Mouse (Mus musculus): ENCODE results near the gene Arntl. TPM values are rescaled to one million over a fixed set of nuclear protein-coding genes. Genes with fewer than 3 reads are reported as not detected.

Arntl gene
- polyA plus RNA-seq, 1 experiment from 2014 or later = 8.6 TPM

- H3K4me2 ChIP-seq (ENCODE audit: low read depth, low read length) = no peak overlapping the region
- no peak overlapping the region for H3K9ac ChIP-seq (ENCODE audit: low read depth, low read length)
- no peaks in the 10 kb centered on the region for H3K9me3 ChIP-seq (ENCODE audit: control insufficient read depth, low read length)
- 86% methylated on average over 6 of the region's 6 CpGs for WGBS
- H3K4me3 ChIP-seq (ENCODE audit: low read length) = no peak overlapping the region
- no peak for ATAC-seq
- H3K27me3 ChIP-seq (replicated peaks; ENCODE audit: control insufficient read depth, insufficient read depth, low read length) = no peaks in the 10 kb centered on the region
- H3K4me1 ChIP-seq (ENCODE audit: control insufficient read depth, insufficient read depth, low read length) = peaks cover 7% of the 10 kb centered on the region
- H3K27ac ChIP-seq (ENCODE audit: low read length) = no peak overlapping the region
- no peaks in the 10 kb centered on the region for H3K36me3 ChIP-seq (ENCODE audit: control insufficient read depth, insufficient read depth, low read length)
Observed at GRCm38 (mm10) chr7:113294598-113294997, 87.3 kb downstream of the Arntl start.

- H3K27ac ChIP-seq (ENCODE audit: low read length) = no peak overlapping the region
- no peak overlapping the region for H3K4me3 ChIP-seq (ENCODE audit: low read length)
- peaks cover 7% of the 10 kb centered on the region for H3K4me1 ChIP-seq (ENCODE audit: control insufficient read depth, insufficient read depth, low read length)
- H3K27me3 ChIP-seq (replicated peaks; ENCODE audit: control insufficient read depth, insufficient read depth, low read length) = no peaks in the 10 kb centered on the region
- no peaks in the 10 kb centered on the region for H3K36me3 ChIP-seq (ENCODE audit: control insufficient read depth, insufficient read depth, low read length)
- peak overlapping the region; percentile 12; the same call in 1 of the 2 replicates for H3K4me2 ChIP-seq (ENCODE audit: low read depth, low read length)
- 33% methylated on average over 17 of the region's 17 CpGs for WGBS
- H3K9me3 ChIP-seq (ENCODE audit: control insufficient read depth, low read length) = no peaks in the 10 kb centered on the region
- H3K9ac ChIP-seq (ENCODE audit: low read depth, low read length) = no peak overlapping the region
- peak; percentile 56 for ATAC-seq
Observed at GRCm38 (mm10) chr7:113295077-113295890, 88.0 kb downstream of the Arntl start.

- no peaks in the 10 kb centered on the region for H3K27me3 ChIP-seq (replicated peaks; ENCODE audit: control insufficient read depth, insufficient read depth, low read length)
- no peak for ATAC-seq
- 81% methylated on average over 4 of the region's 4 CpGs for WGBS
- no peaks in the 10 kb centered on the region for H3K36me3 ChIP-seq (ENCODE audit: control insufficient read depth, insufficient read depth, low read length)
- no peak overlapping the region for H3K4me3 ChIP-seq (ENCODE audit: low read length)
- H3K4me1 ChIP-seq (ENCODE audit: control insufficient read depth, insufficient read depth, low read length) = peaks cover 7% of the 10 kb centered on the region
- no peak overlapping the region for H3K9ac ChIP-seq (ENCODE audit: low read depth, low read length)
- no peak overlapping the region for H3K27ac ChIP-seq (ENCODE audit: low read length)
- H3K4me2 ChIP-seq (ENCODE audit: low read depth, low read length) = no peak overlapping the region
- no peaks in the 10 kb centered on the region for H3K9me3 ChIP-seq (ENCODE audit: control insufficient read depth, low read length)
Observed at GRCm38 (mm10) chr7:113297813-113298212, 90.5 kb downstream of the Arntl start.

GRCm38 (mm10) chr7:113310136-113310535, 102.9 kb downstream of the Arntl start:
- Histone ChIP-seq H3K4me3 (ENCODE audit: low read length) (no peak overlapping the region), H3K4me2 (ENCODE audit: low read depth, low read length) (no peak overlapping the region), H3K4me1 (ENCODE audit: control insufficient read depth, insufficient read depth, low read length) (no peaks in the 10 kb centered on the region), H3K9me3 (ENCODE audit: control insufficient read depth, low read length) (no peaks in the 10 kb centered on the region), H3K9ac (ENCODE audit: low read depth, low read length) (no peak overlapping the region), H3K27ac (ENCODE audit: low read length) (no peak overlapping the region), H3K27me3 (replicated peaks; ENCODE audit: control insufficient read depth, insufficient read depth, low read length) (no peaks in the 10 kb centered on the region), H3K36me3 (ENCODE audit: control insufficient read depth, insufficient read depth, low read length) (no peaks in the 10 kb centered on the region)
- ATAC-seq = no peak
- WGBS = 76% methylated on average over 3 of the region's 3 CpGs

GRCm38 (mm10) chr7:113311784-113312183, 104.5 kb downstream of the Arntl start:
- Histone ChIP-seq H3K4me1 (ENCODE audit: control insufficient read depth, insufficient read depth, low read length) (no peaks in the 10 kb centered on the region), H3K4me2 (ENCODE audit: low read depth, low read length) (no peak overlapping the region), H3K9ac (ENCODE audit: low read depth, low read length) (no peak overlapping the region), H3K27me3 (replicated peaks; ENCODE audit: control insufficient read depth, insufficient read depth, low read length) (no peaks in the 10 kb centered on the region), H3K4me3 (ENCODE audit: low read length) (no peak overlapping the region), H3K27ac (ENCODE audit: low read length) (no peak overlapping the region), H3K9me3 (ENCODE audit: control insufficient read depth, low read length) (no peaks in the 10 kb centered on the region), H3K36me3 (ENCODE audit: control insufficient read depth, insufficient read depth, low read length) (no peaks in the 10 kb centered on the region)
- no peak for ATAC-seq
- whole genome bisulfite sequencing = 18% methylated on average over 2 of the region's 2 CpGs

GRCm38 (mm10) chr7:113320128-113320527, 112.9 kb downstream of the Arntl start:
- H3K27ac ChIP-seq (ENCODE audit: low read length) = no peak overlapping the region
- no peaks in the 10 kb centered on the region for H3K36me3 ChIP-seq (ENCODE audit: control insufficient read depth, insufficient read depth, low read length)
- ATAC-seq = no peak
- no peak overlapping the region for H3K9ac ChIP-seq (ENCODE audit: low read depth, low read length)
- H3K4me3 ChIP-seq (ENCODE audit: low read length) = no peak overlapping the region
- H3K27me3 ChIP-seq (replicated peaks; ENCODE audit: control insufficient read depth, insufficient read depth, low read length) = no peaks in the 10 kb centered on the region
- no peaks in the 10 kb centered on the region for H3K9me3 ChIP-seq (ENCODE audit: control insufficient read depth, low read length)
- no peak overlapping the region for H3K4me2 ChIP-seq (ENCODE audit: low read depth, low read length)
- no peaks in the 10 kb centered on the region for H3K4me1 ChIP-seq (ENCODE audit: control insufficient read depth, insufficient read depth, low read length)
- 55% methylated on average over 1 of the region's 1 CpGs for WGBS

- Histone ChIP-seq H3K4me1 (ENCODE audit: control insufficient read depth, insufficient read depth, low read length) (no peaks in the 10 kb centered on the region), H3K36me3 (ENCODE audit: control insufficient read depth, insufficient read depth, low read length) (no peaks in the 10 kb centered on the region), H3K4me2 (ENCODE audit: low read depth, low read length) (no peak overlapping the region), H3K9ac (ENCODE audit: low read depth, low read length) (no peak overlapping the region), H3K4me3 (ENCODE audit: low read length) (no peak overlapping the region), H3K9me3 (ENCODE audit: control insufficient read depth, low read length) (no peaks in the 10 kb centered on the region), H3K27me3 (replicated peaks; ENCODE audit: control insufficient read depth, insufficient read depth, low read length) (no peaks in the 10 kb centered on the region), H3K27ac (ENCODE audit: low read length) (no peak overlapping the region)
- ATAC-seq = no peak
Observed at GRCm38 (mm10) chr7:113334036-113334435, 126.8 kb downstream of the Arntl start.

- H3K27me3 ChIP-seq (replicated peaks; ENCODE audit: control insufficient read depth, insufficient read depth, low read length) = no peaks in the 10 kb centered on the region
- H3K4me3 ChIP-seq (ENCODE audit: low read length) = no peak overlapping the region
- no peak overlapping the region for H3K9ac ChIP-seq (ENCODE audit: low read depth, low read length)
- H3K4me1 ChIP-seq (ENCODE audit: control insufficient read depth, insufficient read depth, low read length) = no peaks in the 10 kb centered on the region
- ATAC-seq = no peak
- WGBS = 89% methylated on average over 8 of the region's 8 CpGs
- no peak overlapping the region for H3K4me2 ChIP-seq (ENCODE audit: low read depth, low read length)
- no peak overlapping the region for H3K27ac ChIP-seq (ENCODE audit: low read length)
- H3K9me3 ChIP-seq (ENCODE audit: control insufficient read depth, low read length) = no peaks in the 10 kb centered on the region
- H3K36me3 ChIP-seq (ENCODE audit: control insufficient read depth, insufficient read depth, low read length) = no peaks in the 10 kb centered on the region
Observed at GRCm38 (mm10) chr7:113335250-113335649, 128.0 kb downstream of the Arntl start.

GRCm38 (mm10) chr7:113347271-113347670, 140.0 kb downstream of the Arntl start:
- no peaks in the 10 kb centered on the region for H3K4me1 ChIP-seq (ENCODE audit: control insufficient read depth, insufficient read depth, low read length)
- WGBS = 45% methylated on average over 4 of the region's 4 CpGs
- no peaks in the 10 kb centered on the region for H3K9me3 ChIP-seq (ENCODE audit: control insufficient read depth, low read length)
- no peaks in the 10 kb centered on the region for H3K36me3 ChIP-seq (ENCODE audit: control insufficient read depth, insufficient read depth, low read length)
- H3K4me2 ChIP-seq (ENCODE audit: low read depth, low read length) = no peak overlapping the region
- no peak overlapping the region for H3K4me3 ChIP-seq (ENCODE audit: low read length)
- ATAC-seq = no peak
- H3K27ac ChIP-seq (ENCODE audit: low read length) = no peak overlapping the region
- H3K9ac ChIP-seq (ENCODE audit: low read depth, low read length) = no peak overlapping the region
- H3K27me3 ChIP-seq (replicated peaks; ENCODE audit: control insufficient read depth, insufficient read depth, low read length) = no peaks in the 10 kb centered on the region

- Histone ChIP-seq H3K4me2 (ENCODE audit: low read depth, low read length) (no peak overlapping the region), H3K27ac (ENCODE audit: low read length) (no peak overlapping the region), H3K27me3 (replicated peaks; ENCODE audit: control insufficient read depth, insufficient read depth, low read length) (no peaks in the 10 kb centered on the region), H3K36me3 (ENCODE audit: control insufficient read depth, insufficient read depth, low read length) (no peaks in the 10 kb centered on the region), H3K9me3 (ENCODE audit: control insufficient read depth, low read length) (no peaks in the 10 kb centered on the region), H3K9ac (ENCODE audit: low read depth, low read length) (no peak overlapping the region), H3K4me1 (ENCODE audit: control insufficient read depth, insufficient read depth, low read length) (no peaks in the 10 kb centered on the region), H3K4me3 (ENCODE audit: low read length) (no peak overlapping the region)
- ATAC-seq = no peak
- WGBS = 92% methylated on average over 2 of the region's 2 CpGs
Observed at GRCm38 (mm10) chr7:113347694-113348093, 140.4 kb downstream of the Arntl start.

Measured in intestine, embryonic 16.5 days (tissue).